Mouse (Mus musculus) liver, postnatal 0 days (tissue): ENCODE results near the gene Lmnb2. TPM values are rescaled to one million over a fixed set of nuclear protein-coding genes. Genes with fewer than 3 reads are reported as not detected.

ENCODE experiments used
- ATAC-seq: fragments of 200-750 bp; cut with Nextera tagmentation; 2 replicates; pipeline ENCODE4 v1.8.0; 2017; ENCODE audit warnings: mild to moderate bottlenecking, moderate library complexity
- DNase-seq: peaks from one replicate; pipeline ENCODE4 v3.0.0-alpha.2; 2016
- H3K27ac ChIP-seq: fragments of 300-500 bp; sonication (generic); 2 replicates; pipeline ENCODE4 v1.5.1; 2014; ENCODE audit warnings: antibody characterized with exemption, moderate library complexity, mild to moderate bottlenecking, low read depth
- H3K27me3 ChIP-seq: fragments of 300-500 bp; sonication (generic); 2 replicates; pipeline ENCODE4 v1.6.1; 2014; ENCODE audit warnings: low read length, control low read depth, mixed read lengths; ENCODE audit not compliant: insufficient read depth
- H3K36me3 ChIP-seq: fragments of 300-500 bp; sonication (generic); replicated peaks from 2 replicates; pipeline ENCODE4 v1.6.1; 2014; ENCODE audit warnings: mild to moderate bottlenecking, control low read depth, low read length, moderate library complexity, mixed read lengths; ENCODE audit not compliant: insufficient read depth
- H3K4me1 ChIP-seq: fragments of 300-500 bp; sonication (generic); 2 replicates; pipeline ENCODE4 v1.6.1; 2014; ENCODE audit warnings: antibody characterized with exemption, mild to moderate bottlenecking, control low read depth; ENCODE audit not compliant: insufficient read depth
- H3K4me2 ChIP-seq: fragments of 300-500 bp; sonication (generic); 2 replicates; pipeline ENCODE4 v1.6.1; 2014; ENCODE audit warnings: low read depth, mild to moderate bottlenecking, low read length, moderate library complexity, mixed read lengths
- H3K4me3 ChIP-seq: fragments of 300-500 bp; sonication (generic); 2 replicates; pipeline ENCODE4 v1.5.1; 2014; ENCODE audit warnings: low read depth, low read length
- H3K9ac ChIP-seq: fragments of 300-500 bp; sonication (generic); replicated peaks from 2 replicates; pipeline ENCODE4 v1.6.1; 2014; ENCODE audit warnings: mild to moderate bottlenecking, moderate library complexity
- H3K9me3 ChIP-seq: fragments of 300-500 bp; sonication (generic); 2 replicates; pipeline ENCODE4 v1.6.1; 2016; ENCODE audit warnings: mild to moderate bottlenecking, control low read depth, low read length, mixed read lengths
- CTCF ChIP-seq: sonication (generic); IDR thresholded peaks from 2 replicates; pipeline ENCODE4 v1.5.1; 2016; ENCODE audit warnings: antibody characterized with exemption, low read depth
- EP300 ChIP-seq: IDR thresholded peaks from 2 replicates; pipeline ENCODE4 v1.6.1; 2016; ENCODE audit warnings: antibody characterized with exemption, low read depth, mild to moderate bottlenecking
- WGBS: fragments of 180-500 bp; shearing (Covaris S2); extraction: QIAGEN DNeasy Blood & Tissue Kit; methylation state at CpG from one replicate; pipeline ENCODE4 v1.1.7; 2014; ENCODE audit not compliant: insufficient replicate concordance; 5-methylcytosine and 5-hydroxymethylcytosine counted together
- polyA plus RNA-seq: library from polyadenylated mRNA; unstranded; fragments of >200 nt; fragmentation: Nextera tagmentation; extraction: Ambion mirVana; gene quantifications from 2 replicates; pipeline ENCODE4 v1.2.1, GENCODE M21; 2015

The Lmnb2 gene
- polyA plus RNA-seq, 1 experiment from 2014 or later = 6.5 TPM

DNA sequence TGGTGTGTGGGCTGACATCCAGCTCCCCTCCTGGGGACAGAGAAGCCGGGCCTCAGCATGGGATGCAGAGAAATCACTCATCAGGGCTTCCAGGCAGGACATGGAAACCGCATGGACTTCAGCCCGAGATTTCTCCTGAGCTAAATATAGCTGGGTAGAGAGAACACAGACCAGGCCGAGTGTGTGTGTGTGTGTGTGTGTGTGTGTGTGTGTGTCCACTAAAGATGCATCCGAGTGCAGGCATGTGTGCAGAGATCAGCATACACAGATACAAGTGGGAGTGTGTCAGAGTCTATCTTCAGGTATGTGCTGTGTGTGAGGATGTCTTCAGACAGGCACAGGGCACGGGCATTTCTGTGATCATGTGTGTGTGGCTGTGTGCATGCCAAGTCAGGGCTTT lies 36.8 kb upstream of the Lmnb2 start:
- H3K9me3 ChIP-seq = no peaks in the 10 kb centered on the region
- WGBS = 49% methylated on average over 6 of the region's 6 CpGs
- no peak for TF ChIP-seq CTCF
- TF ChIP-seq EP300 = no peak
- H3K9ac ChIP-seq = no peak overlapping the region
- H3K27ac ChIP-seq = no peak overlapping the region
- H3K4me1 ChIP-seq = peaks cover 6% of the 10 kb centered on the region
- no peak overlapping the region for H3K4me3 ChIP-seq
- ATAC-seq (no peak), DNase-seq (no peak)
- H3K36me3 ChIP-seq = no peaks in the 10 kb centered on the region
- no peak overlapping the region for H3K4me2 ChIP-seq
- H3K27me3 ChIP-seq = no peaks in the 10 kb centered on the region

DNA sequence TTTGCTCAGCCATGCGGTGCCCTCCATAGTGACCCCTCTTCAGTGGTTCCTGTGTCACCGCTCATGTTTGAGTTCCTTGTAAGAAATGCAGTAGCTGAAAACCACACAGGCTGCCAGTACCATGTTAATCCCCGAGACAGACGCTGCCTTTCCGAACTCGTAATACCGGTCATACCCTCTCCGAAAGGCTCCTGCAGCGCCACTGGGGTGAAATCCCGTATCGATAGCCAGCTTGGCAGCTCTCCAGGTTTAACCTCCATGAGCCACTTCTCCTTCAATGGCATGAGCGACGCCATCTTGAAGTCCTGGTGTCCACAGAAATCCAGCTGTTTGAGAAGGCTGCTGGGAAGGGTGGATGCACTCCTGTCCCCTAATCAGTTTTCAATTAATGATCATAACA lies 36.4 kb upstream of the Lmnb2 start:
- Histone ChIP-seq H3K9me3 (no peaks in the 10 kb centered on the region), H3K27me3 (no peaks in the 10 kb centered on the region), H3K4me3 (no peak overlapping the region), H3K4me2 (no peak overlapping the region), H3K9ac (no peak overlapping the region), H3K4me1 (peaks cover 4% of the 10 kb centered on the region), H3K27ac (no peak overlapping the region), H3K36me3 (no peaks in the 10 kb centered on the region)
- 89% methylated on average over 13 of the region's 13 CpGs for WGBS
- ATAC-seq (no peak), DNase-seq (no peak)
- TF ChIP-seq EP300 (no peak), CTCF (no peak)

DNA sequence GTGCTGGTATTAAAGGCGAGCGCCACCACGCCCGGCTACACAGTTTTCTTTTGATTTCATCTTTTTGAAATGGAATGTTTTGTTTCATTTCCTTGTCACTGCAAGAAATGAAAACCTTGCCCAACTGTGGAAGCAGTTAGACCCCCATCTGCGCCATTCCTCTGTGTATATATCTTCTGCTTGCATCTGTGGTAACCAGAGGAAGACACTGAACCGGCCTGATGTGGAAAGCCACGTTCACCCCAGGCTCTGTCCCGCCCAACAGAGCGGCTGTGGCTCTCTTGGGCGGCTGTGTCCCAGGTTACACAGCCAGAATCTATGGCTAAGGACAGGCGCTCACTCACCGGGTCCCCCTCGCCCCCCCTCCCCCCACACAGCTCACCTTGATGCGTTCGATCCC lies 34.4 kb upstream of the Lmnb2 start:
- no peak for ATAC-seq
- Histone ChIP-seq H3K9me3 (no peaks in the 10 kb centered on the region), H3K27me3 (no peaks in the 10 kb centered on the region), H3K9ac (no peak overlapping the region), H3K36me3 (no peaks in the 10 kb centered on the region), H3K27ac (no peak overlapping the region), H3K4me2 (no peak overlapping the region), H3K4me3 (no peak overlapping the region), H3K4me1 (peaks cover 4% of the 10 kb centered on the region; the same call in 1 of the 2 replicates)
- DNase-seq = no peak
- no peak for TF ChIP-seq CTCF
- TF ChIP-seq EP300 = no peak
- WGBS = 51% methylated on average over 15 of the region's 15 CpGs

DNA sequence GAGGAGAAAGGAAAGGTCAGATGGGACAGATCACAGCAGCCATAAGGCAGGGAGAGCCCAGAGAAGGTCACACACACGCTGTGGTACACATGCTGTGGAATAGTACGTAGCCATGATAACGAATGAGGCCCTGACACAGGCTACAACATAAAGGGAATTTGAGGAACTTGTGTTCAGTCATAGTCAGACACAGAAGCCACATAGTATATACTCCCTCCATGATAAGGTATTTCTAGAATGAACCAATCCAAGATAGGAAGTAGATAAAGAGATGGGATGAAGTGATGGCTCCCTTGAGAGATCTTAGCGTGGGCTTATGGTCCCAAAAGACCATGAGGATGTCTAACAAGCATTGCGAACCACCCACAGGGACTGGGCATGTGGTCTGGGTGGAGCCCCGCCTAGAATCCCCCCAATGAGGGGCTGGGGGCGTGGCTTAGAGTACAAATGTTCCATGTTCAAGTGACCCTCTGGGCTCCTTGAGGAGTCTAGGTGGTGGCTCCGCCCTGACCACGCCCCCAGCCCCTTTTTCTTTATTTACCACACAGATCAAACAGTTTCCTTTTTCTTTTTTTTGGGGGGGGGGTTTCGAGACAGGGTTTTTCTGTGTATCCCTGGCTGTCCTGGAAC lies 33.8 kb upstream of the Lmnb2 start:
- no peak overlapping the region for H3K27ac ChIP-seq
- H3K36me3 ChIP-seq = no peaks in the 10 kb centered on the region
- no peaks in the 10 kb centered on the region for H3K27me3 ChIP-seq
- DNase-seq = no peak
- H3K9me3 ChIP-seq = no peaks in the 10 kb centered on the region
- H3K4me2 ChIP-seq = no peak overlapping the region
- no peak overlapping the region for H3K9ac ChIP-seq
- peaks cover 8% of the 10 kb centered on the region; the same call in 1 of the 2 replicates for H3K4me1 ChIP-seq
- WGBS = 68% methylated on average over 10 of the region's 10 CpGs
- H3K4me3 ChIP-seq = no peak overlapping the region
- TF ChIP-seq EP300 (no peak), CTCF (no peak)
- ATAC-seq = no peak

DNA sequence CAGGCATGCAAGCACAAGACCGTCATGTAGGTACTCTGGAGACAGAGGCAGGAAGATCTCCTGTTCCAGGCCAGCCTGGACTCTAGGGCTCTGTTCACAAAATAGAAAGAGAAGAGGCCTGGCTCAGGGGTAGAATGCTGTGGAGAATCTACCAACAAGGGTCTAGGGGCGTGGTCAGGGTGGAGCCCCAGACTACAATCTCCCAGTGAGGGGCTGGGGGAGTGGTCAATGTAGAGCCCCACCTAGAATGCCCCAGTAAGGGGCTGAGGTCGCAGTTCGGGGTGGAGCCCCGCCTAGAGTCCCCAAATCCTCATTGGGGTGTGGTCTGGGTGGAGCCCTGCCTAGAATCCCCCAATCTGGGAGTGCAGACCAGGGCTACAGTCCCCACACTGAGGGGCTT lies 32.3 kb upstream of the Lmnb2 start:
- 32% methylated on average over 5 of the region's 5 CpGs for WGBS
- TF ChIP-seq EP300 (no peak), CTCF (no peak)
- ATAC-seq (no peak), DNase-seq (no peak)
- H3K27me3 ChIP-seq = no peaks in the 10 kb centered on the region
- no peaks in the 10 kb centered on the region for H3K36me3 ChIP-seq
- H3K4me2 ChIP-seq = no peak overlapping the region
- H3K27ac ChIP-seq = no peak overlapping the region
- H3K9ac ChIP-seq = no peak overlapping the region
- no peak overlapping the region for H3K4me3 ChIP-seq
- peaks cover 4% of the 10 kb centered on the region; the same call in 1 of the 2 replicates for H3K4me1 ChIP-seq
- no peaks in the 10 kb centered on the region for H3K9me3 ChIP-seq

DNA sequence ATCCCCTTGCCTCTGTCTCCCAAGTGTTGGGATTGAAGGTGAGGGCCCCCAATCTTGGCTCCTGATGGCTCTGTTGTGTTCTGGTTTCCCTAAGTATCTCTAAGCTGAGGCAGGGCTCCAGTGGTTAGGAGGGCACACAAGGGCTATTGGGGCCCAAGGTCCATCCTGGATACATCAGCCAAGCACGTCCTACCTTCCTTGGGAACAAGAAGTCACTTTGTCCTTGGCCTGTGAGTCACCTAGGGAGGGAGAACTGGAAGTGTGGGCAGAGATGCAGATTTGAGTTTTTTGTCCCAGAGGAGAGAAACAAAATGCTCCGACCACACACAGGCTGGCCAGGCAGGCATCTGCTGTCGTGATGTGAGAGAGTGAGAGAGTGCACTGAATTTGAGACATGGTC lies 31.0 kb upstream of the Lmnb2 start:
- WGBS = 67% methylated on average over 3 of the region's 3 CpGs
- Histone ChIP-seq H3K27ac (no peak overlapping the region), H3K27me3 (no peaks in the 10 kb centered on the region), H3K9me3 (no peaks in the 10 kb centered on the region), H3K9ac (no peak overlapping the region), H3K4me3 (no peak overlapping the region), H3K4me2 (no peak overlapping the region), H3K4me1 (peaks cover 4% of the 10 kb centered on the region; the same call in 1 of the 2 replicates), H3K36me3 (no peaks in the 10 kb centered on the region)
- no peak for DNase-seq
- ATAC-seq = no peak
- TF ChIP-seq CTCF (no peak), EP300 (no peak)
